Mouse (Mus musculus) CH12.LX (cell line): ENCODE results near the gene Rock2. TPM values are rescaled to one million over a fixed set of nuclear protein-coding genes. Genes with fewer than 3 reads are reported as not detected.

Experiments
- DNase-seq: peaks from one replicate; pipeline ENCODE4 v3.0.0-alpha.2; 2013; ENCODE audit errors: extremely low read depth
- H3K27ac ChIP-seq: 2 replicates; pipeline ENCODE4 v1.5.1; 2012; ENCODE audit warnings: low read depth, mild to moderate bottlenecking, control low read depth, moderate library complexity; ENCODE audit not compliant: insufficient read depth
- H3K27me3 ChIP-seq: replicated peaks from 2 replicates; pipeline ENCODE3; 2012; ENCODE audit warnings: inconsistent platforms
- H3K36me3 ChIP-seq, 2 experiments: replicated peaks in 1 of 2; 2 replicates each; pipeline versions ENCODE3 to v1.6.1; 2012; ENCODE audit warnings: inconsistent platforms in 1 of 2, low read length in 1 of 2, mild to moderate bottlenecking in 1 of 2, mixed read lengths in 1 of 2, moderate library complexity in 1 of 2; ENCODE audit not compliant: control insufficient read depth in 1 of 2, insufficient read depth in 1 of 2
- H3K4me1 ChIP-seq, 2 experiments: 2 replicates each; pipeline ENCODE4 v1.6.1; 2012; ENCODE audit warnings: inconsistent platforms in 1 of 2, moderate library complexity in 1 of 2; ENCODE audit not compliant: insufficient read depth in 2 of 2, control insufficient read depth in 1 of 2
- H3K4me2 ChIP-seq: 2 replicates; pipeline ENCODE4 v1.6.1; 2012; ENCODE audit warnings: low read depth, mild to moderate bottlenecking, control low read depth; ENCODE audit not compliant: poor library complexity, insufficient read depth, severe bottlenecking
- H3K4me3 ChIP-seq, 3 experiments: fragments of 150-350 bp in 1 of 3; sonication (generic) in 1 of 3; replicated peaks in 1 of 3; 2 replicates each; pipeline versions ENCODE3 to v1.5.1; 2011 to 2012; ENCODE audit warnings: low read depth in 2 of 3, low read length in 2 of 3, mild to moderate bottlenecking in 2 of 3, moderate library complexity in 2 of 3, control low read depth in 1 of 3, improper control_type of control experiment in 1 of 3, inconsistent platforms in 1 of 3, mixed read lengths in 1 of 3; ENCODE audit not compliant: poor library complexity in 1 of 3
- H3K79me2 ChIP-seq: replicated peaks from 2 replicates; pipeline ENCODE4 v1.6.1; 2012; ENCODE audit warnings: mild to moderate bottlenecking, moderate library complexity; ENCODE audit not compliant: control insufficient read depth, poor library complexity, insufficient read depth, severe bottlenecking; ENCODE audit errors: extremely low read depth
- H3K9ac ChIP-seq: 2 replicates; pipeline ENCODE4 v1.6.1; 2012; ENCODE audit warnings: low read depth, mild to moderate bottlenecking, control low read depth, moderate library complexity; ENCODE audit not compliant: insufficient read depth
- H3K9me3 ChIP-seq: replicated peaks from 2 replicates; pipeline ENCODE3; 2012; ENCODE audit warnings: low read length, inconsistent platforms, mixed read lengths
- BHLHE40 ChIP-seq: IDR thresholded peaks from 2 replicates; pipeline ENCODE4 v1.6.1; 2011; ENCODE audit warnings: mild to moderate bottlenecking, low read depth, low read length, improper control_type of control experiment
- CHD1 ChIP-seq: IDR thresholded peaks from 2 replicates; pipeline ENCODE4 v1.6.1; 2012; ENCODE audit warnings: low read depth, low read length, improper control_type of control experiment, inconsistent platforms
- CHD2 ChIP-seq: IDR thresholded peaks from 2 replicates; pipeline ENCODE4 v1.6.1; 2011; ENCODE audit warnings: low read length, improper control_type of control experiment
- CTCF ChIP-seq, 2 experiments: IDR thresholded peaks in 1 of 2; conservative IDR thresholded peaks in 1 of 2; 2 replicates each; pipeline ENCODE4 v1.5.1; 2011 to 2012; ENCODE audit warnings: low read depth in 2 of 2, low read length in 2 of 2, improper control_type of control experiment in 1 of 2, inconsistent platforms in 1 of 2, mild to moderate bottlenecking in 1 of 2, moderate library complexity in 1 of 2
- E2F4 ChIP-seq: IDR thresholded peaks from 2 replicates; pipeline ENCODE4 v1.6.1; 2011; ENCODE audit warnings: low read depth, low read length, improper control_type of control experiment; ENCODE audit not compliant: insufficient replicate concordance
- ELF1 ChIP-seq: IDR thresholded peaks from 2 replicates; pipeline ENCODE4 v1.6.1; 2014; ENCODE audit warnings: low read depth, mild to moderate bottlenecking, inconsistent platforms, low read length, improper control_type of control experiment
- EP300 ChIP-seq: IDR thresholded peaks from 2 replicates; pipeline ENCODE4 v1.6.1; 2011; ENCODE audit warnings: low read length, improper control_type of control experiment
- ETS1 ChIP-seq: conservative IDR thresholded peaks from 2 replicates; pipeline ENCODE4 v1.6.1; 2012; ENCODE audit warnings: low read depth, mild to moderate bottlenecking, inconsistent platforms, low read length, improper control_type of control experiment, moderate library complexity
- GABPA ChIP-seq: IDR thresholded peaks from 2 replicates; pipeline ENCODE4 v1.6.1; 2012; ENCODE audit warnings: low read depth, low read length, improper control_type of control experiment, inconsistent platforms; ENCODE audit not compliant: insufficient replicate concordance
- HCFC1 ChIP-seq: IDR thresholded peaks from 2 replicates; pipeline ENCODE4 v1.6.1; 2012; ENCODE audit warnings: low read depth, mild to moderate bottlenecking, inconsistent platforms, low read length, improper control_type of control experiment
- IRF4 ChIP-seq: IDR thresholded peaks from 2 replicates; pipeline ENCODE4 v1.6.1; 2014; ENCODE audit warnings: low read depth, mild to moderate bottlenecking, inconsistent platforms, low read length, improper control_type of control experiment
- JUN ChIP-seq: IDR thresholded peaks from 2 replicates; pipeline ENCODE4 v1.6.1; 2011; ENCODE audit warnings: low read depth, mild to moderate bottlenecking, low read length, improper control_type of control experiment, moderate library complexity; ENCODE audit not compliant: insufficient read depth
- JUND ChIP-seq: conservative IDR thresholded peaks from 2 replicates; pipeline ENCODE4 v1.6.1; 2011; ENCODE audit warnings: low read depth, low read length, improper control_type of control experiment
- KAT2A ChIP-seq: IDR thresholded peaks from 2 replicates; pipeline ENCODE4 v1.6.1; 2012; ENCODE audit warnings: low read length, improper control_type of control experiment, inconsistent platforms; ENCODE audit not compliant: insufficient replicate concordance
- MAFK ChIP-seq: IDR thresholded peaks from 2 replicates; pipeline ENCODE4 v1.6.1; 2011; ENCODE audit warnings: low read length, improper control_type of control experiment; ENCODE audit not compliant: insufficient replicate concordance
- MAX ChIP-seq: IDR thresholded peaks from 2 replicates; pipeline ENCODE4 v1.6.1; 2011; ENCODE audit warnings: low read length, improper control_type of control experiment
- MAZ ChIP-seq: IDR thresholded peaks from 2 replicates; pipeline ENCODE4 v1.6.1; 2012; ENCODE audit warnings: low read depth, mild to moderate bottlenecking, inconsistent platforms, low read length, improper control_type of control experiment, moderate library complexity
- MEF2A ChIP-seq: IDR thresholded peaks from 2 replicates; pipeline ENCODE4 v1.6.1; 2014; ENCODE audit warnings: low read depth, mild to moderate bottlenecking, inconsistent platforms, low read length, improper control_type of control experiment, borderline replicate concordance
- MXI1 ChIP-seq: IDR thresholded peaks from 2 replicates; pipeline ENCODE4 v1.6.1; 2011; ENCODE audit warnings: mild to moderate bottlenecking, low read depth, low read length, improper control_type of control experiment
- MYC ChIP-seq: IDR thresholded peaks from 2 replicates; pipeline ENCODE4 v1.6.1; 2011; ENCODE audit warnings: low read depth, mild to moderate bottlenecking, improper control_type of control experiment, low read length
- NELFE ChIP-seq: IDR thresholded peaks from 2 replicates; pipeline ENCODE4 v1.6.1; 2011; ENCODE audit warnings: low read depth, low read length, improper control_type of control experiment
- NRF1 ChIP-seq: IDR thresholded peaks from 2 replicates; pipeline ENCODE4 v1.6.1; 2014; ENCODE audit warnings: low read depth, mild to moderate bottlenecking, inconsistent platforms, low read length, improper control_type of control experiment, moderate library complexity
- PAX5 ChIP-seq: IDR thresholded peaks from 2 replicates; pipeline ENCODE4 v1.6.1; 2012; ENCODE audit warnings: low read length, inconsistent platforms, mixed read lengths
- POLR2A ChIP-seq: IDR thresholded peaks from 2 replicates; pipeline ENCODE4 v1.6.1; 2011; ENCODE audit warnings: low read depth, mild to moderate bottlenecking, improper control_type of control experiment, low read length
- POLR2AphosphoS2 ChIP-seq: IDR thresholded peaks from 2 replicates; pipeline ENCODE4 v1.6.1; 2011; ENCODE audit warnings: low read depth, low read length, improper control_type of control experiment
- RAD21 ChIP-seq: IDR thresholded peaks from 2 replicates; pipeline ENCODE4 v1.6.1; 2011; ENCODE audit warnings: low read depth, mild to moderate bottlenecking, low read length, improper control_type of control experiment, moderate library complexity
- RCOR1 ChIP-seq: conservative IDR thresholded peaks from 2 replicates; pipeline ENCODE4 v1.6.1; 2012; ENCODE audit warnings: low read depth, mild to moderate bottlenecking, inconsistent platforms, low read length, improper control_type of control experiment
- SIN3A ChIP-seq: IDR thresholded peaks from 2 replicates; pipeline ENCODE4 v1.6.1; 2012; ENCODE audit warnings: low read length, improper control_type of control experiment, inconsistent platforms
- SMC3 ChIP-seq: IDR thresholded peaks from 2 replicates; pipeline ENCODE4 v1.6.1; 2011; ENCODE audit warnings: low read depth, low read length, improper control_type of control experiment
- TBP ChIP-seq: conservative IDR thresholded peaks from 2 replicates; pipeline ENCODE4 v1.6.1; 2011; ENCODE audit warnings: low read depth, low read length, improper control_type of control experiment
- TCF12 ChIP-seq: IDR thresholded peaks from 2 replicates; pipeline ENCODE4 v1.6.1; 2014; ENCODE audit warnings: low read depth, mild to moderate bottlenecking, inconsistent platforms, low read length, improper control_type of control experiment
- UBTF ChIP-seq: IDR thresholded peaks from 2 replicates; pipeline ENCODE4 v1.6.1; 2012; ENCODE audit warnings: low read depth, mild to moderate bottlenecking, inconsistent platforms, low read length, improper control_type of control experiment, moderate library complexity
- USF2 ChIP-seq: conservative IDR thresholded peaks from 2 replicates; pipeline ENCODE4 v1.6.1; 2011; ENCODE audit warnings: low read depth, low read length, improper control_type of control experiment
- ZC3H11A ChIP-seq: IDR thresholded peaks from 2 replicates; pipeline ENCODE4 v1.6.1; 2012; ENCODE audit warnings: low read depth, mild to moderate bottlenecking, inconsistent platforms, low read length, improper control_type of control experiment
- ZKSCAN1 ChIP-seq: IDR thresholded peaks from 2 replicates; pipeline ENCODE4 v1.6.1; 2012; ENCODE audit warnings: low read depth, inconsistent platforms, low read length, improper control_type of control experiment, borderline replicate concordance
- ZMIZ1 ChIP-seq: IDR thresholded peaks from 2 replicates; pipeline ENCODE4 v1.6.1; 2012; ENCODE audit warnings: low read depth, mild to moderate bottlenecking, inconsistent platforms, low read length, improper control_type of control experiment
- ZNF384 ChIP-seq: IDR thresholded peaks from 2 replicates; pipeline ENCODE4 v1.6.1; 2012; ENCODE audit warnings: low read depth, low read length, improper control_type of control experiment, inconsistent platforms
- dilution Hi-C: fragments of 300-500 bp; cut with MboI; formaldehyde crosslinking; loops from 2 replicates; pipeline ENCODE4 v1.14.3; 2020; ENCODE audit warnings: low sequenced_read_pairs; ENCODE audit not compliant: extremely low pct_unique_long_range_greater_than_20kb, extremely low pct_ligation_motif_present
- in situ Hi-C: fragments of 300-500 bp; cut with MboI; formaldehyde crosslinking; loops from 3 replicates; pipeline ENCODE4 v1.14.3; 2019; ENCODE audit warnings: low sequenced_read_pairs, low pct_ligation_motif_present, low pct_unique_long_range_greater_than_20kb, mixed read lengths
- polyA plus RNA-seq: library from polyadenylated mRNA; unstranded; fragments of >175 nt; gene quantifications from 2 replicates; pipeline ENCODE4 v1.2.1, GENCODE M21; 2012; ENCODE audit warnings: low read depth; ENCODE audit not compliant: insufficient read length
- total RNA-seq, 2 experiments: library from RNA; depleted of rRNA; stranded (reverse); fragments of 300-350 nt in 1 of 2; fragments of >200 nt in 1 of 2; gene quantifications; 2 replicates each; pipeline ENCODE4 v1.2.3; 2012 to 2014

The Rock2 gene
- total and polyA plus RNA-seq, 3 experiments = 39.1 to 49.9 (median 40.3) TPM

DNA sequence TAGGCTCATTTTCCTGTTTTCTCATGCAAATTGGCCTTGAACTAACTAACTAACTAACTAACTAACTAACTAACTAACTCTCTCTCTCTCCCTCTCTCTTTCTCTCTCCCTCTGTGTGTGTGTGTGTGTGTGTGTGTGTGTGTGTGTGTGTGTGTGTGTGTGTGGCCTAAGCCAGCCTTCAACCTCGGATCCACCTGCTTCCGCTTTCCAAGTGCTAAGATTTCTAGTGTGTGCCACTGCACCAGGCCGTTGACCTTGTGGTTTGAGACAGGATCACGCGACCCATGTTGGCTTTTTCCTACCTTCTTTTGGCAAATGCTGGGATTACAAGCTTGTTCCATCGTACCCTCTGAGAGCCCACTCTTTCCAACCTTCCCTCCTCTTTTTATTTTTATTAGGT is 105.9 kb downstream of the Rock2 start:
- H3K4me2 ChIP-seq = no peak overlapping the region; the same call in 1 of the 2 replicates
- peak overlapping the region; percentile 73 for H3K27ac ChIP-seq
- no peaks in the 10 kb centered on the region for H3K9me3 ChIP-seq
- peak; percentile 69 for DNase-seq
- no peak for TF ChIP-seq RAD21
- TF ChIP-seq JUND = no peak
- no peak; the same call in 1 of the 2 replicates for TF ChIP-seq MAX
- no peak for TF ChIP-seq GABPA
- TF ChIP-seq JUN = no peak; the same call in 1 of the 2 replicates
- TF ChIP-seq USF2 = no peak
- no peak for TF ChIP-seq CHD2
- TF ChIP-seq ZC3H11A = no peak
- TF ChIP-seq CHD1 = peak; percentile 87; the same call in 1 of the 2 replicates
- 0 out of 2 replicates have a peak, but pooled peaks have one; percentile 27 for TF ChIP-seq RCOR1
- TF ChIP-seq TBP = no peak
- TF ChIP-seq POLR2A = no peak
- no peak for TF ChIP-seq SMC3
- TF ChIP-seq MAZ = no peak
- TF ChIP-seq UBTF = no peak
- no peak for TF ChIP-seq E2F4
- no peak for TF ChIP-seq MEF2A
- TF ChIP-seq SIN3A = peak; percentile 70; the same call in 1 of the 2 replicates
- no peak for TF ChIP-seq NELFE
- TF ChIP-seq ZKSCAN1 = no peak
- TF ChIP-seq HCFC1 = no peak
- TF ChIP-seq ZMIZ1 = no peak
- peak; percentile 56; the same call in 1 of the 2 replicates for TF ChIP-seq EP300
- TF ChIP-seq IRF4 = peak; percentile 30; the same call in 1 of the 2 replicates
- TF ChIP-seq ELF1 = 0 out of 2 replicates have a peak, but pooled peaks have one; percentile 37
- no peak for TF ChIP-seq NRF1
- peak; percentile 43; the same call in 1 of the 2 replicates for TF ChIP-seq ETS1
- TF ChIP-seq MAFK = no peak
- no peak for TF ChIP-seq POLR2AphosphoS2
- TF ChIP-seq CTCF (conservative IDR thresholded peaks at IDR 0.05 in 1 of 2, IDR thresholded peaks at IDR 0.05 in 1 of 2; ENCODE audit: low read depth in 2 of 2, low read length in 2 of 2) = no peak
- no peak for TF ChIP-seq PAX5
- TF ChIP-seq ZNF384 = no peak
- peak; percentile 53; the same call in 1 of the 2 replicates for TF ChIP-seq TCF12
- no peak for TF ChIP-seq MXI1
- peak; percentile 81 for TF ChIP-seq BHLHE40
- no peak for TF ChIP-seq MYC
- no peak for TF ChIP-seq KAT2A
- H3K27me3 ChIP-seq = no peaks in the 10 kb centered on the region
- H3K79me2 ChIP-seq = no peaks in the 10 kb centered on the region
- in situ Hi-C loops = no loop called here
- peaks cover 4 to 15% of the 10 kb centered on the region in 2 experiments for H3K36me3 ChIP-seq
- dilution Hi-C loops = no loop called here
- peak overlapping the region in 1 of 3 experiments; percentile 75 for H3K4me3 ChIP-seq
- no peak overlapping the region; the same call in 1 of the 2 replicates for H3K9ac ChIP-seq
- peaks cover 19 to 49% of the 10 kb centered on the region in 2 experiments for H3K4me1 ChIP-seq
